Mouse (Mus musculus): ENCODE results near the gene Nfe2.
"Not testable (repeated sequence)": the region's sequence is repeated elsewhere in the genome, so short reads cannot be mapped to it uniquely, and the experiment has no call there.

Gene Nfe2

GRCm38 (mm10) chr15:103248401-103249313 lies 9.5 kb downstream of the Nfe2 start:
- DNase-seq, result no peak

DNA sequence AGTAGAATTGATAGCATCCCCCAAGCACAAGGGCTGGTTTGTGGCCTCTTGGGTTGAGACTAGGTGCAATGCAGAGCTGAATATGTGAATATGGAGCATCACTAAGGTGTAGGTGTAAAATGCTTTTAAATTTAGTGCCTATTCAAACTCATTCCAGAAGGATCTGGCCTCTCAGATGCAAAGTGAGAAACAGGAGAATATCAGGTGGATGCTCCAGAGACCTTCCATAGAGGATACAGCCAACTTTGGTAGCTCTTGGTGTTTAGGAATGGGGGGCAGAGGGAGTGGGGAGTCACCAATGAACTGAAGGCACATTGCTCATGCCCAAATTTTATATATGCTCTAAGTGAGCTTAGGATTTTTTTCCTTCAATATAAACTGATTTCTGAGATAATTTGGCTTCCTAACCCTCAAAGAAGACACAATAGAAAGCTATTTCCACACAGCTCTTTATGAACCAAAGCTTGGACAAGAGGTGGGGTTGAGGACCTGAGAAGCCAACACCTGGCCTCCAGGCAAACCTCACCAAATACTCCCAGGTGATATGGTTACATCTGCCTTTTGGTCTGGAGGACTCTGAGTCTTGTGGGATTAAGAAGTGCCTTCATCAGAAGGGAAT lies 10.3 kb downstream of the Nfe2 start:
- DNase-seq, result no peak

- DNase-seq, result no peak
These were observed 11.0 kb downstream of the Nfe2 start for GRCm38 (mm10) chr15:103247078-103247781.

- DNase-seq, result no peak
These were observed 12.6 kb downstream of the Nfe2 start for GRCm38 (mm10) chr15:103245616-103246015.

GRCm38 (mm10) chr15:103242885-103243284 lies 15.3 kb downstream of the Nfe2 start:
- DNase-seq, result no peak

- not testable (repeated sequence) for DNase-seq
These were observed 16.9 kb downstream of the Nfe2 start for GRCm38 (mm10) chr15:103241071-103242018.

GRCm38 (mm10) chr15:103240160-103241028 lies 17.8 kb downstream of the Nfe2 start, which contains the start of gene Hnrnpa1:
Gene Hnrnpa1 (plus strand): TSS chr15:103240432.
- DNase-seq, result peak; percentile 97 to 98

- DNase-seq, result peak; percentile 99
These were observed 18.5 kb downstream of the Nfe2 start, which contains the start of gene Cbx5 for GRCm38 (mm10) chr15:103239685-103240159. Gene Cbx5 (minus strand): TSS chr15:103239816.

DNA sequence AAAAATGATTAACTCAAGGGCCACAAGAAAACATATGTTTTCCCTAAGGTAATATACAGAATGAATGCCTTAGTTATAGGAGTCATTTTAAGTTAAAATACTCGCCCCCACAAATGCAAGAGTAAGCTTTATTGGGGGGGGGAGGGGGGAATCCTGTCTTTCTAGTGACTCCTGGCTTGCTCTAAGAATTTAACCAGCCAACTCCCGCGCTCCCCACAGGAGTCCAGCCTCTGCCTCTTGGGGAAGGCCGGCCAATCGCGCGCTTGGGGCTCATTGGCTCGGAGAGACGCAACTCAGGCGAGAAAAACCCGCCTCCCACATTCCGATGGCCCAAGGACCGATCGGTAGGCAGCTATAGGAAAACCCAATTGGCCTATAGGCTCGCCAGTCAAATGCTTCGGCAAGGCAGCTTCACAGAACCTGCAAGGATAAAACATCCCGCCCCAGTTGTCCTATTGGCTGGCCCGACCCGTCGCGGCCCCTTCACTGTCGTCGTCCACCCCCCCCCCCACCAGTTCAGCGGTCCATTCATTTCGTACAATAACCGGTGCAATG lies 19.0 kb downstream of the Nfe2 start:
- DNase-seq, result peak; percentile 95 to 96

GRCm38 (mm10) chr15:103237295-103237694 lies 20.9 kb downstream of the Nfe2 start:
- no peak for DNase-seq

GRCm38 (mm10) chr15:103233119-103233518 lies 25.1 kb downstream of the Nfe2 start:
- peak in 1 of 2 experiments; percentile 24 for DNase-seq

GRCm38 (mm10) chr15:103228904-103229303 lies 29.3 kb downstream of the Nfe2 start:
- DNase-seq, result no peak

GRCm38 (mm10) chr15:103227572-103227971 lies 30.6 kb downstream of the Nfe2 start:
- no peak for DNase-seq

GRCm38 (mm10) chr15:103227022-103227421 lies 31.2 kb downstream of the Nfe2 start:
- no peak for DNase-seq

- no peak for DNase-seq
These were observed 34.0 kb downstream of the Nfe2 start for GRCm38 (mm10) chr15:103224161-103224560.

DNA sequence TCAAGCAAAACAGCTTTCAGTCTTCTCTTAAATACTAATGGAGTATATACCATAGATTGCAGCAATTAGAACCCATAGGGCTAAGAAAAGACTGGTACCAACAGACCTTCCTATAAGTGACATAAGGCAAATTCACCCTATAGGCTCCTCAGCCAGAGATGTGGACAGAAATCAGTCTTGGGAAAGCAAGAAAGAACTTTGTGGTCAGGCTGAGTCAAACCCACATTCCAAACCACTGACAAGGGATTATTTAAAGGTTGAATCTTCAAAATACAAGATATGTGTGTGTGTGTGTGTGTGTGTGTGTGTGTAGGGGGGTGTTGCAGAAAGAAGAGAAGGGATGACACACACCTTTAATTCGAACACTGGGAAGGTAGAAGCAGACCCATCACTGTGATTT lies 36.8 kb downstream of the Nfe2 start:
- DNase-seq, result no peak

GRCm38 (mm10) chr15:103220785-103221184 lies 37.4 kb downstream of the Nfe2 start:
- peak in 1 of 2 experiments; percentile 22 for DNase-seq

DNA sequence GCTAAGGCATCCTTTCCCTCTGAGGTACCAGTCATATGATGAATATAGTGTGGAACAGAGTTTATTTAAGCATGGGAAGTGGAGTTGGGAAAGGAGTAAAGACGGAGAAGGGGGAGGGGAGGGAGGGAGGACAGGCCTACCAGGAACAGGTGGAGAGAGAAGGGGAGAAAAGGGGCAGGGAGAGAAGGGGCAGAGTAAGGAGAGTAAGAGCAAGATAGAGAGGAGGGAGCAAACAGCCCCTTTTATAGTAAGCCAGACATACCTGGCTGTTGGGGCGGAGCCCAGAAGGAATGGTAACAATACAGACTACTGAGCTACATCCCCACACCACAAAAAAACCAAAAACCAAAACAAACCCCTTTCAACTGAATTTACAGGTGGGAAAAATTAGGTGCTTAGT lies 42.2 kb downstream of the Nfe2 start:
- DNase-seq, result no peak

GRCm38 (mm10) chr15:103214971-103215907 lies 43.0 kb downstream of the Nfe2 start:
- DNase-seq, result peak; percentile 82 to 90
